Mouse (Mus musculus) liver, postnatal 0 days (tissue): ENCODE data around the gene Ptpn5.

Source experiments
- CTCF ChIP-seq: sonication (generic); IDR thresholded peaks from 2 replicates; pipeline ENCODE4 v1.5.1; 2016; ENCODE audit warnings: antibody characterized with exemption, low read depth
- EP300 ChIP-seq: IDR thresholded peaks from 2 replicates; pipeline ENCODE4 v1.6.1; 2016; ENCODE audit warnings: antibody characterized with exemption, low read depth, mild to moderate bottlenecking

DNA sequence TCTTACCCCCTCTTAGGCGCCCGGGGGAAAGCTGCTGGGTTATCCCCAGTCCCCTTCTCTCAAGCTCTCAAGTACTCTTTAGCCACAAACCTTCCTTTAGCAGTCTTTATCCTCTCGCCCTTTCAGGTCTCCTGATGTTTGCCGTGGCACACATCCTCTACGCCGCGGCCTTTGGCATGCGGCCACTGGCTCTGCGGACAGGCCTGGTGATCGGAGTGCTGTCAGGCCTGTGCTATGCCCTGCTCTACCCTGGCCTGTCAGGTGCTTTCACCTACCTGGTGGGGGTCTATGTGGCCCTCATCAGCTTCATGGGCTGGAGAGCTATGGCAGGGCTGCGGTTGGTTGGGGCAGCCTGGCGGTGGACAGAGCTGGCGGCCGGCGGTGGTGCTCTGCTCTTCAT is 80.2 kb downstream of the Ptpn5 start:
- TF ChIP-seq CTCF = no peak
- no peak for TF ChIP-seq EP300
